Mouse (Mus musculus): Measurements from ENCODE around the gene Cnga2. TPM values are rescaled to one million over a fixed set of nuclear protein-coding genes. Genes with fewer than 3 reads are reported as not detected.
"Not testable (repeated sequence)": the region's sequence is repeated elsewhere in the genome, so short reads cannot be mapped to it uniquely, and the experiment has no call there.

Gene Cnga2
- 0.06 and 0.18 TPM in 2 replicates for polyA plus RNA-seq (2015; fragmentation: Nextera tagmentation; extraction: Ambion mirVana)

DNA sequence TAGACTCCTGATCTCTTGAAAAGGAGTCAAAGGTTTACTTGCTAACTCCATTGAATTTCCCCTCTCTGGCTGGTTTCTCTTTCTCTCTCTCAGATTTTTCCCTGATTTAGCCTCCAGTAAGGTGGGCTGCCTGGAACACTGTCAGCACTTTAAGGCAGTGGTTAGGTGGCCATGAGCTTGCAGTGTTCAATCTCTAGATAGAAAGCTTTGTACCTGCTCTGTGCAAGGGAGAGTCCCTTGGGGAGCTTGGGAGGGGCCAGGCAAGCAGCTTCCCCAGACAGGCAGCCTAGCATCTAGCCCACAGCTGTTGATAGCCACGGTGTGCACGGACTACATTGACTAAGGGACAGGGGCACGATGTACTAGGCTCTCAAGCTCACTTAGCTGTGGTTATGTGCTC is at the start of gene Cnga2:
TSS of gene Cnga2 (plus strand) at position 301 of the 400 bp plus-strand sequence.
- Histone ChIP-seq H3K27me3 (no peaks in the 10 kb centered on the region), H3K9ac (no peak within 1 kb of the TSS), H3K4me1 (no peaks in the 10 kb centered on the region), H3K36me3 (ENCODE audit: poor library complexity, severe bottlenecking) (no peaks in the 10 kb centered on the region), H3K4me2 (no peak within 1 kb of the TSS), H3K9me3 (replicated peaks) (no peaks in the 10 kb centered on the region), H3K4me3 (no peak within 1 kb of the TSS), H3K27ac (no peak within 1 kb of the TSS)
- ATAC-seq, result no peak
- WGBS, result 88% methylated on average over 3 of the region's 3 CpGs

DNA sequence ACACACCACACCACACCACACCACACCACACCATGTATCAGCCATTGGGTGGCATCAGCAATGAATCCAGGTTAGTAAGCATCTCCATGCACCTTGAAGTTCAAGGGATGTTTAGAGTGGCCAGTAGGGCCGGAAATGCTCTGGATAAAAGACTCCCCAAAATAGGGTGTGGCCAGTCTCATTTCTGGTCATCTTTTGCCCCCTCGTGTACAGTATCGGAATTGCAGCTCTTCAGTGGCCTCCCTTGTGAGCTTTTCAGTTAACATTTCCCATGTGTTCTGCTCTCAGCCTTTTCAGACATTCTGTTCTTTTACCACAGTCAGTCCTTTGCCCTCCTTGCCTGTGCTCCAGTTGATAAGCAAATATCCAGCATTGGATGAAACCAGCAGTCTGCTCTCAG is 45.0 kb upstream of the Cnga2 start:
- H3K4me2 ChIP-seq, result no peak overlapping the region
- H3K4me3 ChIP-seq, result no peak overlapping the region
- H3K27ac ChIP-seq, result no peak overlapping the region
- no peaks in the 10 kb centered on the region for H3K9me3 ChIP-seq (replicated peaks)
- no peaks in the 10 kb centered on the region for H3K27me3 ChIP-seq
- no peaks in the 10 kb centered on the region for H3K4me1 ChIP-seq
- no peak overlapping the region for H3K9ac ChIP-seq
- ATAC-seq, result 0 out of 2 replicates have a peak, but pooled peaks have one; percentile 30
- 23% methylated on average over 3 of the region's 3 CpGs for WGBS
- no peaks in the 10 kb centered on the region for H3K36me3 ChIP-seq (ENCODE audit: poor library complexity, severe bottlenecking)

DNA sequence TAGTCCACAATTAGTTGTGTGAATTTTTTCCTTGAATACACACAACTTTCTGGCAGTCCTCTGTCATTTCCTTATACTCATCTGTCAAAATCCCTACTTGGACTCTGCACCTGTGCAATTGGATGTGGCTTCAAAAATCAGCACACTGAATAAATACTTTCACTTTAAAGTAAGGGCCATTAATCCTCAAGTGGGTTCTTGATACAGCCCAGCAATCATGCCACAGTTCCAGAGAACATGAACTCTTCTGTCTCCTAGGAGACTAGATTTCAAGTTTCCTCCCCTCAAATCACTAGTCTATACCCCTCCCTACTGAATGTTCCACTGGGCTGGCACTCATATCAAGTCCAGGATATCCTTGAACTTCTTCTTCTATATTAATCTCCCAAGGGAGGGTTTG is 33.3 kb upstream of the Cnga2 start:
- Histone ChIP-seq H3K27ac (no peak overlapping the region), H3K4me1 (peaks cover 4% of the 10 kb centered on the region; the same call in 1 of the 2 replicates), H3K4me3 (no peak overlapping the region), H3K36me3 (ENCODE audit: poor library complexity, severe bottlenecking) (no peaks in the 10 kb centered on the region), H3K4me2 (no peak overlapping the region), H3K9ac (no peak overlapping the region), H3K9me3 (replicated peaks) (no peaks in the 10 kb centered on the region), H3K27me3 (no peaks in the 10 kb centered on the region)
- ATAC-seq, result no peak

DNA sequence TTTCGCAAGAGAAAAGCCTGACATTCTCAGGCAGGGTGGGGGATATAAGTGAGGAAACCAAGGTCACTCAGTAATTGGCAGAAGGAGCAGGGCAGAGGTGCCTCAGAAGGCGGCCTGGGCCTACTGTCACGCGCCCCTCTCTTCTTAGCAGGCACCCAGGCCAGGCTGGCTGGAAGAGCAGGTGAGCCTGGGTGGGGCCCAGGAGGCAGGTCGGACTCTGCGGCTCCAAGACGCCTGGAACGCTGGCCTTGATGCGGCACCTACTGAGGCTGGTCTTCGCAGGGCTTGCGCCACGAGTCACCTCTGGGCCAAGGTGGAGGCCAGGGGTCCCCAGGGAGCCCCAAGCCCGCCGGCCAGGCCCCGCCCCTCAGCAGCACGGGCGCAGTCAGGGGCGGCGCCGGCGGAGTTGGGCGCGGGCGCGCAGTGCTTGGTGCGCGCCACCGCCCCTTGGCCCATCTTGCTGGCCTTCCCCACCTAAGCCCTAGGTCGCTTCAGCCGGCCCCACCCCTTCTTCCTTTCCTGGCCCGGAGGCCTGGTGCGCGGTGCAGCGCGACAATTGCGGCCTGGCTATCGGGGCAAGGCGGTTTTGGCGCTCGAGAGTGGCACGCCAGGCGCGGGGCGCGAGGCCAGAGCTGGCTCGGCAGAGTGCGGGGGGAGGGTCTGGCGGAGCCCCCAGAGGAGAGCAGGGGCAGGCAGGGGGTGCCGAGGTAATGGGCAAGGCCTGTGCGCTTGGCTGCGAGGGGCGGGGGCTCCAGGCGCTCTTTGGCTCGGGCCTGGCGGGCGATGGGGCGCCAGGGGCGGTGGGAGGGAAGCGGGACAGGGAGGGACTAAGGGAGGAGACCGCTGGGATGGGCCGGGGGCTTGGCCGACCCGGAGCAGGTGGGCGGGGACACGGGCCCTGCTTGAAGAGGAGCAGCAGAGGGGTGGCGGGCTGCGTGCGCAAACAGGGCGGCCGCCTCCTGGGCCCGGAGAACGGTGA is 29.3 kb upstream of the Cnga2 start, which contains the start of gene Prrg3:
TSS of gene Prrg3 (plus strand) at position 552 of the 979 bp plus-strand sequence.
- Histone ChIP-seq H3K27me3 (no peaks in the 10 kb centered on the region), H3K27ac (no peak within 1 kb of the TSS), H3K4me3 (peak within 1 kb of the TSS; percentile 50), H3K9ac (peak within 1 kb of the TSS; percentile 67), H3K9me3 (replicated peaks) (no peaks in the 10 kb centered on the region), H3K36me3 (ENCODE audit: poor library complexity, severe bottlenecking) (no peaks in the 10 kb centered on the region), H3K4me2 (peak within 1 kb of the TSS; percentile 69), H3K4me1 (peaks cover 9% of the 10 kb centered on the region; the same call in 1 of the 2 replicates)
- ATAC-seq, result peak; percentile 93
- WGBS, result 14% methylated on average over 55 of the region's 72 CpGs

DNA sequence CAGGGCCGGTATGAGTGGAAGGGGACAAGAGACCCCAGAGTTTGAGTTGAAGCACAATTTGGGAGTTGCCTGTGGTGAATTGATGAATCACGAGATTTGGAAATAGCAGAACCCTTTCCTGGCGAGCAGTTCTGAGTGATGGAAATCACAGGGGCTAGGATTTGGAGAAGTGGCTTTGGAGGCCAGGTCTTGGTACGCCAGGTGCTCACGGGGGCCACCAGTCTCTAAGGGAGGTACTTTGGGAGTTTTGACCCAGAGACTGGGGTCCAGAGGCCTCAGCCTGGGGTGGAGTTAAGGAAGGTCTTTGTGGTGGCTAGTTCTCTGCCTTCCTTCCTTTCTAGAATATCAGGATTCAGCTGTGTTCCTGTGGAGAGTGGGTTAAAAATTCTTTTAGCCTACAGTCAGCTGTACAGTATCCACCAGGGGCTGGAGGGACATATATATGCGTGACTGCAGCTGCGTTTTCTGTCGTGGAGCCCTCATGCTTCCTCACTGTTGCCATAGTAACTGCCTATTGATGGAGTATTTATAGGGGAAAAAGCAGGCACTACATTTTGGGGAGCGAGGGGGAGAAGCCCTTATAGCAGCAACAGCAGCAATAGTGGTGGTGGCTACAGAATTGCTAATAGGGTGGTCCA is 28.3 kb upstream of the Cnga2 start:
- H3K27me3 ChIP-seq, result no peaks in the 10 kb centered on the region
- H3K4me2 ChIP-seq, result peak overlapping the region; percentile 69
- no peak overlapping the region for H3K27ac ChIP-seq
- H3K4me1 ChIP-seq, result peaks cover 9% of the 10 kb centered on the region; the same call in 1 of the 2 replicates
- peak overlapping the region; percentile 50 for H3K4me3 ChIP-seq
- H3K9me3 ChIP-seq (replicated peaks), result no peaks in the 10 kb centered on the region
- H3K36me3 ChIP-seq (ENCODE audit: poor library complexity, severe bottlenecking), result no peaks in the 10 kb centered on the region
- H3K9ac ChIP-seq, result peak overlapping the region; percentile 67
- peak; percentile 31 for ATAC-seq
- 33% methylated on average over 9 of the region's 9 CpGs for WGBS

DNA sequence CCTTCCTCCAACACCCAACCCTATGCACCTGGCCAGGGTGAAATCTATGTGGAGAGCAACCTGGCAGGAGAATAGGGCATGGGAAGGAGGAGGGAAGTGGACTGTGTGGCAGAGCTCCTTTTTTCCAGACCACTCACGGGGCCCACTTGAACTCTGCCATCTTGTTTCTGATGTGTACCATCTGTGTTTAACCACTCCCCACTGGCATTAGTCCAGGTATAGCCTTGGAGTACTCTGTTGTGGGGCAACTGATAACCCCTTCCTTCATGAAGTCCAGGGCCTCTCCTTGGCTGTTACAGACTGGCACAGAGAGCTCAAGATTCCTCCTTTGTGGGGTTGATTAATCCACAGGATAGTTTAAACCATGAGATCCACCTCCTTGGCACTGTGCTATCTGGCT is 23.4 kb upstream of the Cnga2 start:
- Histone ChIP-seq H3K36me3 (ENCODE audit: poor library complexity, severe bottlenecking) (no peaks in the 10 kb centered on the region), H3K27ac (no peak overlapping the region), H3K27me3 (no peaks in the 10 kb centered on the region), H3K4me1 (peaks cover 6% of the 10 kb centered on the region; the same call in 1 of the 2 replicates), H3K9me3 (replicated peaks) (no peaks in the 10 kb centered on the region), H3K4me3 (no peak overlapping the region), H3K4me2 (no peak overlapping the region), H3K9ac (no peak overlapping the region)
- ATAC-seq, result no peak
- WGBS, result 100% methylated on average over 1 of the region's 1 CpGs

DNA sequence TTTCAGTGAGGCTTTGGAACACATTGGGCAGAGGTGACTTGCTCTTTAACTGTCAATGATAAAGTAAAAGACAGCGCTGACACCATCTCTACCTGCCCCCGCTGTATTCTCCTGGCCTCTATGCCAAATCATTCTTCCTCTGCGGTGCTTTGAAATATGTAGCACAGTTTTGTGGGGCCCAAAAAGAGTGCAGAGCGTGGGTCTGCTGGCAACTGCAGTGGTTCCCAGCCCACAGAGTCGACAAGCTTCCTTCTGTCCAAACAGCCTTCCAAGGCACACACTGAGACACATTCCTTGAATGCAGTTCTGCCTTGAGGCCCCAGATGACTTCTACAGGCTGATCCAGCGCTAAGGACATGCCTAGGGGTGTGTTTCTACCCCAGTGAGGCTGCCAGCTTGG is 22.8 kb upstream of the Cnga2 start:
- no peak overlapping the region for H3K9ac ChIP-seq
- H3K27me3 ChIP-seq, result no peaks in the 10 kb centered on the region
- WGBS, result 82% methylated on average over 6 of the region's 6 CpGs
- no peak overlapping the region for H3K4me3 ChIP-seq
- no peaks in the 10 kb centered on the region for H3K36me3 ChIP-seq (ENCODE audit: poor library complexity, severe bottlenecking)
- no peak overlapping the region for H3K27ac ChIP-seq
- ATAC-seq, result no peak
- no peaks in the 10 kb centered on the region for H3K4me1 ChIP-seq
- no peaks in the 10 kb centered on the region for H3K9me3 ChIP-seq (replicated peaks)
- no peak overlapping the region for H3K4me2 ChIP-seq

DNA sequence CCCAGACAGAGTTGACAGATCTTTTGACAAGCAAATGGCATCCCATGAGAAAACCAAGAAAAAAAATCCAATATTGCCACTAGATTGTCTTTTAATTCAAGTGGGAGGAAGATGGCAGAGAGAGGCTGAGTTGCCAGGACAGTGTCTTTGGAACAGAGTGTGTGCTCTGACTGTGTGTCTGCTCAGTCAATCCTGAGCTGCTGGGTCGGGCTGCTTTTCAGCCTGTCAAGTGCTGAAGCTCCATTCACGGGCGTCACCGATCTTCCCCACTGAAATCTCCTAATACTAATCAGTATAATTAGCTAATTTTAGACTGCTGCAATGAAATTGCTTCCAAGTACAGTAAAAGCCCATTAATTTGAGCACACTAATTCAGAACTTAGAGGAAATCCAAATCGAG is 20.3 kb upstream of the Cnga2 start:
- no peak overlapping the region for H3K4me3 ChIP-seq
- H3K9me3 ChIP-seq (replicated peaks), result no peaks in the 10 kb centered on the region
- no peak for ATAC-seq
- no peak overlapping the region for H3K4me2 ChIP-seq
- H3K27ac ChIP-seq, result no peak overlapping the region
- no peaks in the 10 kb centered on the region for H3K27me3 ChIP-seq
- no peak overlapping the region for H3K9ac ChIP-seq
- 47% methylated on average over 5 of the region's 5 CpGs for WGBS
- no peaks in the 10 kb centered on the region for H3K4me1 ChIP-seq
- no peaks in the 10 kb centered on the region for H3K36me3 ChIP-seq (ENCODE audit: poor library complexity, severe bottlenecking)

DNA sequence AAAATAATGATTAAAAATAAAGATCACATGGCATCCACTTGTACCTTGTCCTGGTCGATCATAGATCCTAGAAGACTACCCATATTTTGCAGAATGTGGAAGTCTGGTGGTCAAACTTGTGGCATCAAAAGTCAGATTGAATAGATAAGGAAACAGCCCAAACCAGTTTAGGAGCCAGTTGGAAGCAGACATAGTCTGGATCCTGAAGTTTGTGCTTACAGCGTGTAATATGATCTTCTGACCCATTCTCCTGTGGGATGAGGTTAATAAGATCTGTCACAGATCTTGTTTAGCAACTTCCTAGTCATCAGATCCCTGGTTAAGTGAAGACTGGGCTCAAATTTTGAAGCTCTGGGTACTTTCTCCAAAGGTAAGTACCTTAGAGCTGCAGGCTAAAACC is 19.0 kb upstream of the Cnga2 start, which contains the start of gene Fate1:
TSS of gene Fate1 (plus strand) at position 301 of the 400 bp plus-strand sequence.
- no peak within 1 kb of the TSS for H3K27ac ChIP-seq
- 81% methylated on average over 2 of the region's 2 CpGs for WGBS
- no peak for ATAC-seq
- no peaks in the 10 kb centered on the region for H3K36me3 ChIP-seq (ENCODE audit: poor library complexity, severe bottlenecking)
- no peaks in the 10 kb centered on the region for H3K9me3 ChIP-seq (replicated peaks)
- H3K4me3 ChIP-seq, result no peak within 1 kb of the TSS
- H3K9ac ChIP-seq, result no peak within 1 kb of the TSS
- no peaks in the 10 kb centered on the region for H3K4me1 ChIP-seq
- H3K27me3 ChIP-seq, result no peaks in the 10 kb centered on the region
- H3K4me2 ChIP-seq, result no peak within 1 kb of the TSS

DNA sequence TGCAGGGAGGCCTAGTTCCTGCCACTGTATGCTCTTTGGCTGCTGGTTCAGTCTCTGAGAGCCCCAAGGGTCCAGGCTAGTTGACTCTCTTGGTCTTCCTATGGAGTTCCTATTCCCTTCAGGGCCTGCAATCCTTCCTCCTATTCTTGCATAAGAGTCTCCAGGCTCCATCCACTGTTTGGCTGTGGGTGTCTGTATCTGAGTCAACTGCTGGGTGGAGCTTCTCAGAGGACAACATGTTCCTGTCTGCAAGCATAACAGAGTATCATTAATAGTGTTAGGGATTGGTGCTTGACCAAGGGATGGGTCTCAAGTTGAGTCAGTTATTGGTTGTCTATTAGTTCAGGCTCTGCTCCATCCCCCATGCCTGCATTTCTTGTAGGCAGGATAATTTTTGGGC is 14.0 kb upstream of the Cnga2 start:
- ATAC-seq; H3K36me3 ChIP-seq (ENCODE audit: poor library complexity, severe bottlenecking); H3K4me3 ChIP-seq: not testable (repeated sequence)

DNA sequence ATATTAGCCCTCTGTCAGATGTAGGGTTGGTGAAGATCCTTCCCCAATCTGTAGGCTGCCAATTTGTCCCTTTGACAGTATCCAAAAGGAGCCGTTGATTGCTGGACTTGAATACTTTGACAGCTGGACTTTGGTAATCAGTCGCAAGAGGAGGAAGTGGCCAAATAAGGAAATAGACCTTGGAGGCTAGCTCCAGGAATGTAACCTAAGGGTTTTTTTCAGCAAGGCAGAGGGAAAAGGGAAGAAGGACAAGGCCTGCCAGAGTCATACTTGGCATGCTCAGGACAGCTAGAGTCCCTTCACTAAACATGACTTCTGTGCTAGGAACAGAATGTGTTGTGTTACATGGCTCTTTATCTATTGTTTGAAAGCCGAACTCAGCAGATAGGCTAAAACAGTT is 11.2 kb upstream of the Cnga2 start:
- Histone ChIP-seq H3K9ac (no peak overlapping the region), H3K4me2 (no peak overlapping the region), H3K4me1 (no peaks in the 10 kb centered on the region), H3K9me3 (replicated peaks) (no peaks in the 10 kb centered on the region), H3K27me3 (no peaks in the 10 kb centered on the region), H3K36me3 (ENCODE audit: poor library complexity, severe bottlenecking) (no peaks in the 10 kb centered on the region), H3K4me3 (no peak overlapping the region), H3K27ac (no peak overlapping the region)
- ATAC-seq, result no peak
- WGBS, result 72% methylated on average over 3 of the region's 3 CpGs

More for the DNA sequence above, 14.0 kb upstream of the Cnga2 start:
- H3K4me1 ChIP-seq; H3K9ac ChIP-seq; H3K4me2 ChIP-seq; H3K27ac ChIP-seq; H3K9me3 ChIP-seq (replicated peaks); H3K27me3 ChIP-seq: not testable (repeated sequence)

DNA sequence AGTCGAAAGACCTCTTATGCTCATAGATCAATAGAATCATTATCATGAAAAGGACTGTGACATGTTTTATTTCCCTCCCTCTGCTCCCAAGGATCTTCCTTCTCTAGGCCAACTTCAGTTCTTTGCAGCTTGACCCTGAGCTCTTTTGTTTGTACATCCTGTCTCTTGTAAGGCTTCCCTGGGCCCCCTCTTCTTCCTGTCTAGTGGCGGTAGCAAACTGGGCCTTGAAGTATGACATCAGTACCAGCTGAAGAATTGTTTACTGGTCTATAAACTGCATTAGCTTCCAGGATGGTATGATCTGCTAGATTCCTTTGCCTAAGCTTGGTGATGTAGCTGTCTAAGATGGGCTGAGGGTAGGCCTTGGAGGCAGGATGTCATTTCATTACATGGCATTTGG is 10.3 kb upstream of the Cnga2 start:
- WGBS, result 74% methylated on average over 2 of the region's 2 CpGs
- Histone ChIP-seq H3K4me1 (no peaks in the 10 kb centered on the region), H3K9ac (no peak overlapping the region), H3K36me3 (ENCODE audit: poor library complexity, severe bottlenecking) (no peaks in the 10 kb centered on the region), H3K4me2 (no peak overlapping the region), H3K4me3 (no peak overlapping the region), H3K27ac (no peak overlapping the region), H3K9me3 (replicated peaks) (no peaks in the 10 kb centered on the region), H3K27me3 (no peaks in the 10 kb centered on the region)
- no peak for ATAC-seq

Data from forebrain, embryonic 13.5 days (tissue).